Mouse (Mus musculus): Measurements from ENCODE around the gene Zdhhc7. TPM values are rescaled to one million over a fixed set of nuclear protein-coding genes. Genes with fewer than 3 reads are reported as not detected.
A peak's percentile ranks its signal among the peaks of the same experiment; 100 is the strongest.

The Zdhhc7 gene
- polyA plus RNA-seq, 1 experiment from 2014 or later, result 36.2 TPM

DNA sequence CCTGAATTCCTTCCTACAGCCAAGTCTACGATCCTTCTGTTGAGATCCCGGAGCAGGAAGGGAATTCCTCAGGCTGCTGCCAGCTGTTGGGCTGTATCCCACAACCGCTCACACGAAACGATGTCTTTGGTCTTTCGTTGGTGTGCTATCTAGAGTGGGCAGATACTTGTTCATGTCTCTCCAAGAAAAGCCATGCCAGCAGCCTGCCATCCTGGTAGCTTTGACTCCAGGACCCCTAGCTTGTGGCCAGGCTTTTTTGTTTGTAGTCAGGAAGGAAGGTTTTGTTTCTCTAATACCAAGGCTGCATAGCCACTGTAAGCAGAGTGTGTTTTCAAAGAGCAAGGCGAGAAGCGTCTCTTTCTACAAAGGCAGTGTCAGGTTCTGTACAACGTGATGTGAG is 2.6 kb upstream of the Zdhhc7 start:
- Histone ChIP-seq H3K36me3 (ENCODE audit: insufficient read depth, low read length) (no peaks in the 10 kb centered on the region), H3K27ac (ENCODE audit: low read length) (peak overlapping the region; percentile 32), H3K9ac (replicated peaks; ENCODE audit: low read length) (no peak overlapping the region), H3K27me3 (ENCODE audit: insufficient read depth, low read length) (no peaks in the 10 kb centered on the region), H3K4me3 (ENCODE audit: low read length) (no peak overlapping the region), H3K9me3 (ENCODE audit: low read length) (no peaks in the 10 kb centered on the region), H3K4me2 (replicated peaks; ENCODE audit: low read depth, low read length) (no peak overlapping the region), H3K4me1 (ENCODE audit: insufficient read depth, low read length) (peaks cover 26% of the 10 kb centered on the region)
- 83% methylated on average over 9 of the region's 9 CpGs for WGBS
- ATAC-seq (ENCODE audit: low FRiP score, low TSS enrichment), result no peak

DNA sequence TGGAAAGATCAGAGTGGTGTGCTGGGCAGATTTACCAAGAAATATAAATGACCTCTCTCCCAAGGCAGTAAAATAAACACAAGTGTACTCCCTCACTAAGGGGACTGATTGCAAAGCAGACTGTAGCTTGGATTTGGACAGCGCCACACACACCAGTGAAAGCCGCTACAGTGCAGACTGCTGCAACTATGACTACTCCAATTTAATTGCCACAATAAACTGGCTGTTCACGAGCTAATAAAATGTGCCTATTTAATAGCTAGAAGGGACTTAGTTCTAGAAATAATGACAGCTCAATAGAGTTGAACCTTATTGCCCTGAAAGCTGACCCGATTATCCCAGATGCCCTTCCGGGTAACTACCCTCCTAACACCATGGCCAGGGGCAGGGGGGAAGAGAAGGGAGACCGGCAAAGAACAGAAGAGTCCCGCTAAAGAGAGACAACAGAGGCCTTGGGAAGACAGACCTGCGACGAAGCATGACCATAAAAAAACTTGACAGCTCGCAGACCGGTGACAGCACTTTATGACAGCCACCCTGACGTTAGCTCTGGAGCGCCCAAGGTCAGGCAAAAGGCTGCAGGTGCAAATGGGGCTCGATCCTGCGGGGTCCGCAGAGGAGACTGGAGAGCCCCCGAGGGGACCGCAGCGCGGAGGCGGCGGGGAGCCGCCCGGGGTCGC is 754 bp downstream of the Zdhhc7 start:
- H3K36me3 ChIP-seq (ENCODE audit: insufficient read depth, low read length), result no peaks in the 10 kb centered on the region
- H3K4me3 ChIP-seq (ENCODE audit: low read length), result peak overlapping the region; percentile 95
- 2% methylated on average over 25 of the region's 25 CpGs for WGBS
- H3K4me1 ChIP-seq (ENCODE audit: insufficient read depth, low read length), result peaks cover 26% of the 10 kb centered on the region
- no peaks in the 10 kb centered on the region for H3K9me3 ChIP-seq (ENCODE audit: low read length)
- H3K27me3 ChIP-seq (ENCODE audit: insufficient read depth, low read length), result no peaks in the 10 kb centered on the region
- ATAC-seq (ENCODE audit: low FRiP score, low TSS enrichment), result peak; percentile 10; the same call in 1 of the 2 replicates
- H3K27ac ChIP-seq (ENCODE audit: low read length), result peak overlapping the region; percentile 95
- peak overlapping the region; percentile 73 for H3K9ac ChIP-seq (replicated peaks; ENCODE audit: low read length)
- peak overlapping the region; percentile 97 for H3K4me2 ChIP-seq (replicated peaks; ENCODE audit: low read depth, low read length)

DNA sequence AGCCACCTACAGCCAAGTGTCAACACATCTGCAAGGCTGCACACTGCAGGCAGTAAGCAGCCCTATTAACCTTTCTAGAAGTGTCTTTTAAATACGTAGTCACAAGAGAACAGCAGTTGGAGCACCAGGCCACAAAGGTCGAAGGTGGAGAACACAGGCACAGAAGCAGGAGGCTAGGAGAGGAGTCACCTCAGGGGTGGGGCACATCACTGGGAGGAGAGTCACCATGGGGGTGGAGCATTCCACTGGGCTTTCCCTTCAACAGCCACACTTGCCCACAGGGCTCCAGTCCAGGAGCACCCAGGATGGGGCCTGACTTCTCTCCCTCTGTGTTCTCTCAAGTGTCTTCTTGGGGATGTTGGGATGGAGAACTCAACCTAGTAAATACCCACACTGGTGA is 4.8 kb downstream of the Zdhhc7 start:
- Histone ChIP-seq H3K9ac (replicated peaks; ENCODE audit: low read length) (no peak overlapping the region), H3K9me3 (ENCODE audit: low read length) (no peaks in the 10 kb centered on the region), H3K27me3 (ENCODE audit: insufficient read depth, low read length) (no peaks in the 10 kb centered on the region), H3K4me3 (ENCODE audit: low read length) (no peak overlapping the region), H3K36me3 (ENCODE audit: insufficient read depth, low read length) (peaks cover 23% of the 10 kb centered on the region), H3K4me1 (ENCODE audit: insufficient read depth, low read length) (peaks cover 8% of the 10 kb centered on the region), H3K4me2 (replicated peaks; ENCODE audit: low read depth, low read length) (no peak overlapping the region), H3K27ac (ENCODE audit: low read length) (no peak overlapping the region)
- WGBS, result 63% methylated on average over 2 of the region's 2 CpGs
- no peak for ATAC-seq (ENCODE audit: low FRiP score, low TSS enrichment)

DNA sequence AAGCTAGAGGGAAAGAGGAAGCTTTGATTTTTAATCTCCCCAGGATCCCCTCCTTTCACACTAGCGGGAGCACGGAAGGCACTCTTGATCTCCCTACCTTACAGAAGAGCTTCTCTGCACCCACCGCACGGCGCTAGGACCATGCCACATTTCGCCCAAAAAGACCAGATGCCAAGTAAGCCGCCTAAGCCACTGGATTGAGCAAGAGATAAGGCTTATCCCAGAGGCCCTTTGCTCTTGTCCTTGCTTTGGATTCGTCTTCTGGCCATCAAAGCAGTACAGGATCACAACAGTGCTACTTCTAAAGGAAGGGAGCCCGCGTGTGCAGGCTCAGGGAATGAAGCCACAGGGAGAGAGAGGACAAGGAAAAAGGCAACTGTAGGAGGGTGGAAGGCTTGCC is 6.5 kb downstream of the Zdhhc7 start:
- Histone ChIP-seq H3K27ac (ENCODE audit: low read length) (no peak overlapping the region), H3K36me3 (ENCODE audit: insufficient read depth, low read length) (peaks cover 32% of the 10 kb centered on the region), H3K4me3 (ENCODE audit: low read length) (no peak overlapping the region), H3K27me3 (ENCODE audit: insufficient read depth, low read length) (no peaks in the 10 kb centered on the region), H3K4me1 (ENCODE audit: insufficient read depth, low read length) (peaks cover under 1% of the 10 kb centered on the region), H3K9ac (replicated peaks; ENCODE audit: low read length) (no peak overlapping the region), H3K4me2 (replicated peaks; ENCODE audit: low read depth, low read length) (no peak overlapping the region), H3K9me3 (ENCODE audit: low read length) (no peaks in the 10 kb centered on the region)
- no peak for ATAC-seq (ENCODE audit: low FRiP score, low TSS enrichment)
- WGBS, result 87% methylated on average over 10 of the region's 10 CpGs

DNA sequence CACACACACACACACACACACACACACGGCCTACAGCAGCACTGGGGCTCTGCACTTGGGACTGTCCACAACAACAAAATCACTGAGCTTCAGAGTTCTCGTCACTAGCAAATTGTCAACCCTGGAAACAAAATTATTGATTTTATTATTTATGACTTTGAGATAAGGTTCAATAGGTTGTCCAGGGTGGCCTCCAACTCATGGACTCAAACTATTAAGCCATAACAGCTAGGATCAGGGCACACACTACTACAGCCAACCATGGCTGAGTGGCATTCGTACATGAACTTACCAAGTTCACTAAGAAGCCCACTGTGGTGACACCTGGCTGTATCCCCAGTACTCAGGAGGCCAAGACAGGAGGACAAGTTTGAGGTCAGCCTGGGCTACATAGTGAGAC is 8.2 kb downstream of the Zdhhc7 start:
- no peak for ATAC-seq (ENCODE audit: low FRiP score, low TSS enrichment)
- no peak overlapping the region for H3K27ac ChIP-seq (ENCODE audit: low read length)
- H3K36me3 ChIP-seq (ENCODE audit: insufficient read depth, low read length), result peaks cover 40% of the 10 kb centered on the region
- H3K4me2 ChIP-seq (replicated peaks; ENCODE audit: low read depth, low read length), result no peak overlapping the region
- no peaks in the 10 kb centered on the region for H3K9me3 ChIP-seq (ENCODE audit: low read length)
- 89% methylated on average over 3 of the region's 3 CpGs for WGBS
- no peaks in the 10 kb centered on the region for H3K27me3 ChIP-seq (ENCODE audit: insufficient read depth, low read length)
- H3K9ac ChIP-seq (replicated peaks; ENCODE audit: low read length), result no peak overlapping the region
- no peaks in the 10 kb centered on the region for H3K4me1 ChIP-seq (ENCODE audit: insufficient read depth, low read length)
- H3K4me3 ChIP-seq (ENCODE audit: low read length), result no peak overlapping the region

DNA sequence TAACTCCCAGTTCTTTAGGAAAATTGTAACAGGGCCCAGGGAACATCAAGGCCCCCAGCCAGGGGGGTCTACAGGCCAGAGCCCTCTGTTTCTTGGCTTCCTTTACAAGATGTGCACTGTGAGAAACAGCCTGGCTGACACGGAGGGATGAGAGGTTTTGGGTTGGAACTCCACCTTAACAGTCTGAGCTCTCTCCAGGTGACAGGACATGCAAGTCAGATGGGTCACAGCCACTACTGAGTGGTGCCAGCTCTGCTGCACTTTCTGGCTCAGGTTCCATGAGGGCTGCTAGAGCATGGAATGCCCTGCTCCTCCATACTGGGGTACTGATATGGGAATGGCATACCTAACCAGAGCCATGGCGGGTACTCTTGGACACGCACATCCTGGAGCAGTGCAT is 10.2 kb downstream of the Zdhhc7 start:
- ATAC-seq (ENCODE audit: low FRiP score, low TSS enrichment), result no peak
- Histone ChIP-seq H3K27ac (ENCODE audit: low read length) (no peak overlapping the region), H3K4me2 (replicated peaks; ENCODE audit: low read depth, low read length) (no peak overlapping the region), H3K9ac (replicated peaks; ENCODE audit: low read length) (no peak overlapping the region), H3K36me3 (ENCODE audit: insufficient read depth, low read length) (peaks cover 60% of the 10 kb centered on the region), H3K9me3 (ENCODE audit: low read length) (no peaks in the 10 kb centered on the region), H3K27me3 (ENCODE audit: insufficient read depth, low read length) (no peaks in the 10 kb centered on the region), H3K4me3 (ENCODE audit: low read length) (no peak overlapping the region), H3K4me1 (ENCODE audit: insufficient read depth, low read length) (no peaks in the 10 kb centered on the region)
- WGBS, result 95% methylated on average over 3 of the region's 3 CpGs

DNA sequence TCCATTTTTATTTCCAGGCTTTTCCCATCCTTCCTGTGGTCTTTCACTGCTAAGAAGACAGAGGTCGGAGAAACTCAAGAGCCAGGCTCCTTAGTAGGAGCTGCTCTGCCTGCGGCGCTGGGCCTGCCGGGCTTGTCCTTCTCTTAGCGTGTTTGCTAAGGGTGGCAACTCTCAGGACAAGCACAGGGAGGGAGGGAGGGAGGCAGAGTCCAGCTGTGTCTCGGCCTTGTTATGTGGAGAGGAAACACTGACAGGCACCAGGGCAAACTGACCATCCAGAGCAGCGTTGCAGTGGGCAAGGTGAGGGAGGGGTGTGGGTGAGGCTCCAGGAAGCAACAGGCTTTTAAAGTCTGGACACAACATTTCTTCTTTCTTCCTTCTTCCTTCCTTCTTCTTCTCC is 11.8 kb downstream of the Zdhhc7 start:
- Histone ChIP-seq H3K4me1 (ENCODE audit: insufficient read depth, low read length) (no peaks in the 10 kb centered on the region), H3K9ac (replicated peaks; ENCODE audit: low read length) (no peak overlapping the region), H3K4me3 (ENCODE audit: low read length) (no peak overlapping the region), H3K27ac (ENCODE audit: low read length) (no peak overlapping the region), H3K9me3 (ENCODE audit: low read length) (no peaks in the 10 kb centered on the region), H3K27me3 (ENCODE audit: insufficient read depth, low read length) (no peaks in the 10 kb centered on the region), H3K4me2 (replicated peaks; ENCODE audit: low read depth, low read length) (no peak overlapping the region), H3K36me3 (ENCODE audit: insufficient read depth, low read length) (peaks cover 74% of the 10 kb centered on the region)
- no peak for ATAC-seq (ENCODE audit: low FRiP score, low TSS enrichment)
- 80% methylated on average over 7 of the region's 7 CpGs for WGBS

DNA sequence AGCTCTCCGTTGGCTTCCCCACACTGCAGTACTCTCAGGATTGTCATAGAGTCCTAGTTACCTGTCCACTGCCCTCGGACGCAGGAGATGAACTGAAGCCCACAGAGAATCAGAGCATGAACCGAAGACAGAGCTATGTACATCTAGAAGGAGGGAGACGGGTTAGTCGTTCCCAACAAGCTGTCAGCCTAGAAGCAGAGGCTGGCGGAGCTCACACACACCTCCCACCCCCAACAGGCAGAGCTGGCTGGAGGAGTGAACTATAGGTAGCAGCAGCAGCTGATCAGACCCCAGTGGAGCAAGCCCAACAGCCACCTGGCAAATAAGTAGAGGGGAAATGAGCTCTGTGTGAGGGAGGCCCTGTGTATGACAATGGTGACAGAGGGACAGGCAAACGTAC is 16.5 kb downstream of the Zdhhc7 start:
- no peak for ATAC-seq (ENCODE audit: low FRiP score, low TSS enrichment)
- Histone ChIP-seq H3K4me1 (ENCODE audit: insufficient read depth, low read length) (no peaks in the 10 kb centered on the region), H3K4me2 (replicated peaks; ENCODE audit: low read depth, low read length) (no peak overlapping the region), H3K36me3 (ENCODE audit: insufficient read depth, low read length) (peaks cover 77% of the 10 kb centered on the region), H3K9ac (replicated peaks; ENCODE audit: low read length) (no peak overlapping the region), H3K4me3 (ENCODE audit: low read length) (no peak overlapping the region), H3K27me3 (ENCODE audit: insufficient read depth, low read length) (no peaks in the 10 kb centered on the region), H3K27ac (ENCODE audit: low read length) (no peak overlapping the region), H3K9me3 (ENCODE audit: low read length) (no peaks in the 10 kb centered on the region)
- 90% methylated on average over 8 of the region's 8 CpGs for WGBS

DNA sequence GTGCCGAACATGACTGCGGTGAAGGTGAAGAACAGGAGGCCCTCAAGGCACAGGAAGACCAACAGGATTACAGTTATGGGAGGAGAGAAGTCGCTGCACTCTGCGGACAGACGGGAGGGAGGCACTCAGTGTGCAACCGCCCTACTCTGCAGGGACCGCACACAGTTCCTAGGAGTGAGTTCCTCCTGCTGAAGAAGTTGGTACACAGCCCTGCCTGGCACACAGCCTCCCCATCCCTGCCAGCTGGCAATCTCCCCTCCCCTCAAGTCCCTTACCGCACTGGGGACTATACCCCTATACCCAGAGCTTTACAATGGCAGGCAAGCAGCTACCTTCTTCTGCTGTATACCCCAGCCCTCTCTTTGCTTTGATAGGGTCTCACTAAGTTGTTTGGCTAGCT is 18.0 kb downstream of the Zdhhc7 start:
- Histone ChIP-seq H3K36me3 (ENCODE audit: insufficient read depth, low read length) (peaks cover 69% of the 10 kb centered on the region), H3K9ac (replicated peaks; ENCODE audit: low read length) (no peak overlapping the region), H3K4me2 (replicated peaks; ENCODE audit: low read depth, low read length) (no peak overlapping the region), H3K27ac (ENCODE audit: low read length) (no peak overlapping the region), H3K4me3 (ENCODE audit: low read length) (no peak overlapping the region), H3K27me3 (ENCODE audit: insufficient read depth, low read length) (no peaks in the 10 kb centered on the region), H3K4me1 (ENCODE audit: insufficient read depth, low read length) (no peaks in the 10 kb centered on the region), H3K9me3 (ENCODE audit: low read length) (no peaks in the 10 kb centered on the region)
- 93% methylated on average over 8 of the region's 8 CpGs for WGBS
- ATAC-seq (ENCODE audit: low FRiP score, low TSS enrichment), result no peak

DNA sequence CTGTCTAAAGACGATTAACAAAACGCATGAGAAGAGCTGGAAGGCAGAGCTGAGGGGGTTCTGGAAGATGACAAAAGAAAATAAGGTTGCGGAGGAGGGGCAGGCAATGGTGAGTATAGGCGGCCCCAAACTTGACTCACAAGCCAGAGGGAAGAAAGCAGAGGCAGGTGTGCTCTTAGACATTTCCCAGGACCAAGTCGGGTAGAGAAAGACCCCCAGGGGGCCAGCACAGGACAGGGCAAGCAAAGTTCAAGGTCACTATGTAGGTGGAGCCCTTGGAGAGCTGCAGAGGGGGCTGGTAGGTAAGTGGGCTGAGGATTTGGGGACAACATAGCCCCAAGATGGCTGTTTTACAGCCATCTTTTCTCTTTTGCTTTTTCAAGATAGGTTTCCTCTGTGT is 21.9 kb downstream of the Zdhhc7 start:
- H3K27ac ChIP-seq (ENCODE audit: low read length), result no peak overlapping the region
- no peak overlapping the region for H3K9ac ChIP-seq (replicated peaks; ENCODE audit: low read length)
- H3K4me1 ChIP-seq (ENCODE audit: insufficient read depth, low read length), result no peaks in the 10 kb centered on the region
- WGBS, result 47% methylated on average over 5 of the region's 5 CpGs
- no peak overlapping the region for H3K4me3 ChIP-seq (ENCODE audit: low read length)
- H3K9me3 ChIP-seq (ENCODE audit: low read length), result no peaks in the 10 kb centered on the region
- no peak overlapping the region for H3K4me2 ChIP-seq (replicated peaks; ENCODE audit: low read depth, low read length)
- H3K27me3 ChIP-seq (ENCODE audit: insufficient read depth, low read length), result 0 out of 2 replicates have a peak, but pooled peaks cover under 1% of the 10 kb centered on the region
- ATAC-seq (ENCODE audit: low FRiP score, low TSS enrichment), result no peak
- H3K36me3 ChIP-seq (ENCODE audit: insufficient read depth, low read length), result peaks cover 34% of the 10 kb centered on the region
